Mouse (Mus musculus) MEL (cell line): ENCODE measurements around the gene Dnah10. TPM values are rescaled to one million over a fixed set of nuclear protein-coding genes. Genes with fewer than 3 reads are reported as not detected.

Source experiments
- DNase-seq: peaks from one replicate; pipeline ENCODE4 v3.0.0; 2011; ENCODE audit warnings: low read depth, low spot score
- H3K27ac ChIP-seq: 2 replicates; pipeline ENCODE4 v1.5.1; 2012; ENCODE audit warnings: low read depth, mild to moderate bottlenecking, control low read depth, low read length, moderate library complexity; ENCODE audit not compliant: control insufficient read depth
- H3K27me3 ChIP-seq, 2 experiments: fragments of 150-350 bp in 1 of 2; sonication (generic) in 1 of 2; 2 replicates each; pipeline ENCODE4 v1.6.1; 2012; ENCODE audit warnings: low read length in 2 of 2, mild to moderate bottlenecking in 2 of 2, improper control_type of control experiment in 1 of 2, moderate library complexity in 1 of 2; ENCODE audit not compliant: insufficient read depth in 2 of 2, control insufficient read depth in 1 of 2
- H3K36me3 ChIP-seq, 2 experiments: 2 replicates each; pipeline ENCODE4 v1.6.1; 2012 to 2014; ENCODE audit warnings: low read length in 2 of 2, improper control_type of control experiment in 1 of 2, inconsistent platforms in 1 of 2, mild to moderate bottlenecking in 1 of 2; ENCODE audit not compliant: insufficient read depth in 2 of 2, control insufficient read depth in 1 of 2
- H3K4me1 ChIP-seq, 2 experiments: fragments of 150-350 bp in 1 of 2; sonication (generic) in 1 of 2; 2 replicates each; pipeline ENCODE4 v1.6.1; 2012; ENCODE audit warnings: low read length in 2 of 2, improper control_type of control experiment in 1 of 2, mild to moderate bottlenecking in 1 of 2; ENCODE audit not compliant: insufficient read depth in 2 of 2, control insufficient read depth in 1 of 2
- H3K4me3 ChIP-seq, 2 experiments: fragments of 150-350 bp in 1 of 2; sonication (generic) in 1 of 2; 2 replicates each; pipeline ENCODE4 v1.5.1; 2012; ENCODE audit warnings: low read depth in 2 of 2, low read length in 2 of 2, mild to moderate bottlenecking in 2 of 2, moderate library complexity in 2 of 2, control low read depth in 1 of 2, improper control_type of control experiment in 1 of 2; ENCODE audit not compliant: control insufficient read depth in 1 of 2, insufficient read depth in 1 of 2
- H3K79me2 ChIP-seq: 2 replicates; pipeline ENCODE4 v1.6.1; 2012; ENCODE audit warnings: mild to moderate bottlenecking, low read length, moderate library complexity; ENCODE audit not compliant: control insufficient read depth, poor library complexity, insufficient read depth
- H3K9ac ChIP-seq: 2 replicates; pipeline ENCODE4 v1.6.1; 2012; ENCODE audit warnings: low read depth, mild to moderate bottlenecking, control low read depth, low read length, moderate library complexity; ENCODE audit not compliant: control insufficient read depth, poor library complexity, severe bottlenecking
- H3K9me3 ChIP-seq: fragments of 150-350 bp; sonication (generic); replicated peaks from 2 replicates; pipeline ENCODE4 v1.6.1; 2012; ENCODE audit warnings: mild to moderate bottlenecking, low read length, improper control_type of control experiment, moderate library complexity; ENCODE audit not compliant: insufficient read depth
- BHLHE40 ChIP-seq: IDR thresholded peaks from 2 replicates; pipeline ENCODE4 v1.6.1; 2012; ENCODE audit warnings: low read depth, mild to moderate bottlenecking, inconsistent platforms, low read length, improper control_type of control experiment, borderline replicate concordance
- CHD1 ChIP-seq: IDR thresholded peaks from 2 replicates; pipeline ENCODE4 v1.6.1; 2012; ENCODE audit warnings: low read depth, mild to moderate bottlenecking, inconsistent platforms, low read length, improper control_type of control experiment
- CHD2 ChIP-seq: IDR thresholded peaks from 2 replicates; pipeline ENCODE4 v1.6.1; 2011; ENCODE audit warnings: low read length, improper control_type of control experiment
- CTCF ChIP-seq, 3 experiments: IDR thresholded peaks in 2 of 3; conservative IDR thresholded peaks in 1 of 3; 2 replicates each; pipeline ENCODE4 v1.5.1; 2011 to 2012; ENCODE audit warnings: low read length in 3 of 3, low read depth in 2 of 3, mild to moderate bottlenecking in 2 of 3, improper control_type of control experiment in 1 of 3, inconsistent platforms in 1 of 3, mixed read lengths in 1 of 3, moderate library complexity in 1 of 3; ENCODE audit not compliant: control insufficient read depth in 1 of 3, insufficient read depth in 1 of 3, poor library complexity in 1 of 3, severe bottlenecking in 1 of 3
- E2F4 ChIP-seq: IDR thresholded peaks from 2 replicates; pipeline ENCODE4 v1.6.1; 2011; ENCODE audit warnings: low read depth, low read length, improper control_type of control experiment, borderline replicate concordance
- EP300 ChIP-seq, 2 experiments: IDR thresholded peaks; 2 replicates each; pipeline ENCODE4 v1.6.1; 2011; ENCODE audit warnings: improper control_type of control experiment in 2 of 2, low read length in 2 of 2, low read depth in 1 of 2, mild to moderate bottlenecking in 1 of 2
- ETS1 ChIP-seq: IDR thresholded peaks from 2 replicates; pipeline ENCODE4 v1.6.1; 2012; ENCODE audit warnings: low read depth, mild to moderate bottlenecking, inconsistent platforms, low read length, improper control_type of control experiment, moderate library complexity
- KAT2A ChIP-seq: conservative IDR thresholded peaks from 2 replicates; pipeline ENCODE4 v1.6.1; 2012; ENCODE audit warnings: low read depth, low read length, improper control_type of control experiment, inconsistent platforms
- MAFK ChIP-seq: IDR thresholded peaks from 2 replicates; pipeline ENCODE4 v1.6.1; 2011; ENCODE audit warnings: low read depth, mild to moderate bottlenecking, low read length, improper control_type of control experiment, borderline replicate concordance
- MEF2A ChIP-seq: IDR thresholded peaks from 2 replicates; pipeline ENCODE4 v1.6.1; 2014; ENCODE audit warnings: low read depth, mild to moderate bottlenecking, inconsistent platforms, low read length, improper control_type of control experiment; ENCODE audit not compliant: poor library complexity, insufficient replicate concordance, severe bottlenecking; ENCODE audit errors: extremely low read depth
- MYB ChIP-seq: IDR thresholded peaks from 2 replicates; pipeline ENCODE4 v1.6.1; 2011; ENCODE audit warnings: mild to moderate bottlenecking, low read depth, low read length, improper control_type of control experiment
- NRF1 ChIP-seq: IDR thresholded peaks from 2 replicates; pipeline ENCODE4 v1.6.1; 2014; ENCODE audit warnings: low read depth, mild to moderate bottlenecking, inconsistent platforms, low read length, improper control_type of control experiment, moderate library complexity; ENCODE audit not compliant: poor library complexity, insufficient read depth, severe bottlenecking
- POLR2A ChIP-seq, 2 experiments: IDR thresholded peaks; 2 replicates each; pipeline ENCODE4 v1.6.1; 2011 to 2012; ENCODE audit warnings: low read length in 2 of 2, mild to moderate bottlenecking in 2 of 2, control low read depth in 1 of 2, improper control_type of control experiment in 1 of 2, low read depth in 1 of 2, moderate library complexity in 1 of 2; ENCODE audit not compliant: control insufficient read depth in 1 of 2, insufficient read depth in 1 of 2, poor library complexity in 1 of 2
- POLR2AphosphoS2 ChIP-seq: IDR thresholded peaks from 2 replicates; pipeline ENCODE4 v1.6.1; 2011; ENCODE audit warnings: low read length, improper control_type of control experiment
- RAD21 ChIP-seq: IDR thresholded peaks from 2 replicates; pipeline ENCODE4 v1.6.1; 2011; ENCODE audit warnings: mild to moderate bottlenecking, low read depth, low read length, improper control_type of control experiment
- SIN3A ChIP-seq: IDR thresholded peaks from 2 replicates; pipeline ENCODE4 v1.6.1; 2012; ENCODE audit warnings: low read length, improper control_type of control experiment, inconsistent platforms
- TCF12 ChIP-seq: IDR thresholded peaks from 2 replicates; pipeline ENCODE4 v1.6.1; 2014; ENCODE audit warnings: low read depth, mild to moderate bottlenecking, inconsistent platforms, low read length, improper control_type of control experiment, moderate library complexity
- USF2 ChIP-seq, 2 experiments: IDR thresholded peaks; 2 replicates each; pipeline ENCODE4 v1.6.1; 2011 to 2012; ENCODE audit warnings: improper control_type of control experiment in 2 of 2, low read length in 2 of 2, borderline replicate concordance in 1 of 2, inconsistent platforms in 1 of 2, low read depth in 1 of 2, mild to moderate bottlenecking in 1 of 2; ENCODE audit not compliant: insufficient read depth in 1 of 2
- ZC3H11A ChIP-seq: IDR thresholded peaks from 2 replicates; pipeline ENCODE4 v1.6.1; 2012; ENCODE audit warnings: low read depth, mild to moderate bottlenecking, inconsistent platforms, low read length, improper control_type of control experiment
- ZKSCAN1 ChIP-seq: IDR thresholded peaks from 2 replicates; pipeline ENCODE4 v1.6.1; 2012; ENCODE audit warnings: low read depth, mild to moderate bottlenecking, inconsistent platforms, low read length, improper control_type of control experiment, moderate library complexity
- ZMIZ1 ChIP-seq: IDR thresholded peaks from 2 replicates; pipeline ENCODE4 v1.6.1; 2012; ENCODE audit warnings: low read depth, mild to moderate bottlenecking, inconsistent platforms, low read length, improper control_type of control experiment, moderate library complexity
- ZNF384 ChIP-seq: IDR thresholded peaks from 2 replicates; pipeline ENCODE4 v1.6.1; 2012; ENCODE audit warnings: low read depth, mild to moderate bottlenecking, inconsistent platforms, low read length, improper control_type of control experiment
- polyA plus RNA-seq, 2 experiments: library from polyadenylated mRNA; stranded (reverse) in 1 of 2; unstranded in 1 of 2; fragments of >175 nt in 1 of 2; fragments of >200 nt in 1 of 2; gene quantifications; 2 replicates each; pipeline versions ENCODE4 v1.2.1 to v1.2.4; 2012; ENCODE audit warnings: low replicate concordance in 2 of 2, low read depth in 1 of 2; ENCODE audit not compliant: insufficient read length in 2 of 2, insufficient read depth in 1 of 2, missing spikeins in 1 of 2
- total RNA-seq: library from RNA; depleted of rRNA; stranded (reverse); fragments of 300-350 nt; gene quantifications from 2 replicates; pipeline ENCODE4 v1.2.3, GENCODE M21; 2012

Gene Dnah10
- total and polyA plus RNA-seq, 3 experiments: 0.04 to 0.11 TPM; not detected in 1

- no peak overlapping the region for H3K27ac ChIP-seq
- H3K4me3 ChIP-seq: no peak overlapping the region
- no peaks in the 10 kb centered on the region for H3K9me3 ChIP-seq
- no peaks in the 10 kb centered on the region for H3K79me2 ChIP-seq
- no peak overlapping the region for H3K9ac ChIP-seq
- TF ChIP-seq BHLHE40 (no peak), USF2 (IDR thresholded peaks at IDR 0.05; ENCODE audit: borderline replicate concordance in 1 of 2, insufficient read depth in 1 of 2, low read depth in 1 of 2, low read length in 2 of 2) (no peak), ZKSCAN1 (no peak), MAFK (no peak), ETS1 (no peak), MYB (no peak), POLR2AphosphoS2 (no peak), E2F4 (no peak), ZMIZ1 (no peak), CHD2 (no peak), NRF1 (no peak), RAD21 (no peak), POLR2A (IDR thresholded peaks at IDR 0.05; ENCODE audit: control insufficient read depth in 1 of 2, insufficient read depth in 1 of 2, low read depth in 1 of 2, low read length in 2 of 2, poor library complexity in 1 of 2) (no peak), MEF2A (no peak), ZC3H11A (no peak), EP300 (IDR thresholded peaks at IDR 0.05; ENCODE audit: low read depth in 1 of 2, low read length in 2 of 2) (no peak), TCF12 (no peak), CHD1 (no peak), ZNF384 (no peak), CTCF (IDR thresholded peaks at IDR 0.05 in 2 of 3, conservative IDR thresholded peaks at IDR 0.05 in 1 of 3; ENCODE audit: control insufficient read depth in 1 of 3, insufficient read depth in 1 of 3, low read depth in 2 of 3, low read length in 3 of 3, poor library complexity in 1 of 3, severe bottlenecking in 1 of 3) (no peak)
- H3K36me3 ChIP-seq: no peaks in the 10 kb centered on the region
- no peak for DNase-seq
- H3K4me1 ChIP-seq: no peaks in the 10 kb centered on the region
- no peaks in the 10 kb centered on the region for H3K27me3 ChIP-seq
Measured at GRCm38 (mm10) chr5:124836075-124836474, 111.2 kb downstream of the Dnah10 start.

DNA sequence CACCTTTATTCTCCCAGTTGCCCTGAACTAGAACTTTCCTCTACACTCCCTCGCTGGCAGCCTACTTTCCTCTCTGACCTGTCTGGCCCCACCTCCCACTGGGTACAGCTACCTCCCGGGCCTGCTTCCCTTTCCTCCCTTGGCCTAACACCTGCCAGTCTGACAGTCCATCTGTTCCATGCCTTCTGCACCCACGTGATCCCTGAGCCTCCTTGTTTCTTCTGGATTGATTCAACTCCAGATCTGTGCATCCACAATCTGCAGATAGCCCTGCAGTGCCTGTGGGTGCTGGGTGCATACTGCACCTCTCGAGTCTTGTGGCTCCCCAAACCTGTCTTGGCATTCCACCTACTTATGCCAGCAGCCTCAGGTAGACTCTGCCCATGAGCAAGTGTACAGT, 111.7 kb downstream of the Dnah10 start:
- no peaks in the 10 kb centered on the region for H3K9me3 ChIP-seq
- H3K9ac ChIP-seq: no peak overlapping the region
- H3K27me3 ChIP-seq: no peaks in the 10 kb centered on the region
- no peak for DNase-seq
- no peaks in the 10 kb centered on the region for H3K79me2 ChIP-seq
- H3K4me1 ChIP-seq: no peaks in the 10 kb centered on the region
- no peak overlapping the region for H3K27ac ChIP-seq
- H3K4me3 ChIP-seq: no peak overlapping the region
- no peaks in the 10 kb centered on the region for H3K36me3 ChIP-seq
- no peak for TF ChIP-seq SIN3A
- no peak for TF ChIP-seq ZKSCAN1
- TF ChIP-seq E2F4: no peak
- no peak for TF ChIP-seq RAD21
- no peak for TF ChIP-seq KAT2A
